Mouse (Mus musculus) forebrain, embryonic 12.5 days (tissue): ENCODE measurements at regions not wholly inside any gene's neighbourhood (a gene's known extent, or its start where the extent isn't known, plus 50 kb on each side); places are given as distances from the start of the nearest gene placed in this dataset.

ENCODE experiments used
- ATAC-seq: fragments of 200-750 bp; cut with Nextera tagmentation; 2 replicates; pipeline ENCODE4 v1.8.0; 2017; ENCODE audit warnings: moderate TSS enrichment; ENCODE audit not compliant: low FRiP score
- H3K27ac ChIP-seq: fragments of 300-500 bp; sonication (generic); 2 replicates; pipeline ENCODE4 v1.5.1; 2016; ENCODE audit warnings: mild to moderate bottlenecking
- H3K27me3 ChIP-seq: fragments of 300-500 bp; sonication (generic); 2 replicates; pipeline ENCODE4 v1.6.1; 2016; ENCODE audit warnings: mild to moderate bottlenecking
- H3K36me3 ChIP-seq: fragments of 300-500 bp; sonication (generic); replicated peaks from 2 replicates; pipeline ENCODE4 v1.6.1; 2016; ENCODE audit warnings: mild to moderate bottlenecking
- H3K4me1 ChIP-seq: fragments of 300-500 bp; sonication (generic); 2 replicates; pipeline ENCODE4 v1.6.1; 2016
- H3K4me2 ChIP-seq: fragments of 300-500 bp; sonication (generic); 2 replicates; pipeline ENCODE4 v1.6.1; 2016; ENCODE audit warnings: mild to moderate bottlenecking, moderate library complexity
- H3K4me3 ChIP-seq: fragments of 300-500 bp; sonication (generic); replicated peaks from 2 replicates; pipeline ENCODE4 v1.5.1; 2016; ENCODE audit warnings: mild to moderate bottlenecking
- H3K9ac ChIP-seq: fragments of 300-500 bp; sonication (generic); 2 replicates; pipeline ENCODE4 v1.6.1; 2016; ENCODE audit warnings: mild to moderate bottlenecking
- H3K9me3 ChIP-seq: fragments of 300-500 bp; sonication (generic); 2 replicates; pipeline ENCODE4 v1.6.1; 2016
- WGBS: fragments of 180-500 bp; shearing (Covaris S2); methylation state at CpG from one replicate; pipeline ENCODE4 v1.1.7; 2016; 5-methylcytosine and 5-hydroxymethylcytosine counted together

DNA sequence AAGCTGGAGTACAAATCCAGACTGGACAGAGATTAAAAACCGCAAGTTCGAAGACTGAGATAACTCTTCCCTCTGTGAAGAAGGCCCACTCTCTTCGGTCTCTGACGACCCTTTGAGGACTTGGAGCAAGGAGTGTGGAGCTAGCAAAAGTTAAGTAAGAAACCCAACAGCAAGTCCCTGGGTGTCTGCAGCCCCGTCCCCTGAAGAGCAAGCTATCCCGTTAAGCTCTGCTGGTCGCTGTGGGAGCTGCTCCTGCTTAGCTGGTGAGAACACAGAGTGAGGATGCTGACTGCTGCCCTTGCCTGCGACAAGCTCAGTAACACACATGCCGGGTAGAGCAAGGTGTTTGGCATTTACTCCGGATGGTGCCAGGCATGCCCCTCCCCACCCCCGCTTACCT lies 115.2 kb upstream of the Pja1 start:
- Histone ChIP-seq H3K9ac (no peak overlapping the region), H3K4me1 (peaks cover 16% of the 10 kb centered on the region), H3K4me3 (no peak overlapping the region), H3K9me3 (no peaks in the 10 kb centered on the region), H3K4me2 (no peak overlapping the region), H3K36me3 (no peaks in the 10 kb centered on the region), H3K27me3 (peaks cover 51% of the 10 kb centered on the region), H3K27ac (no peak overlapping the region)
- ATAC-seq: no peak
- WGBS: 52% methylated on average over 11 of the region's 11 CpGs

DNA sequence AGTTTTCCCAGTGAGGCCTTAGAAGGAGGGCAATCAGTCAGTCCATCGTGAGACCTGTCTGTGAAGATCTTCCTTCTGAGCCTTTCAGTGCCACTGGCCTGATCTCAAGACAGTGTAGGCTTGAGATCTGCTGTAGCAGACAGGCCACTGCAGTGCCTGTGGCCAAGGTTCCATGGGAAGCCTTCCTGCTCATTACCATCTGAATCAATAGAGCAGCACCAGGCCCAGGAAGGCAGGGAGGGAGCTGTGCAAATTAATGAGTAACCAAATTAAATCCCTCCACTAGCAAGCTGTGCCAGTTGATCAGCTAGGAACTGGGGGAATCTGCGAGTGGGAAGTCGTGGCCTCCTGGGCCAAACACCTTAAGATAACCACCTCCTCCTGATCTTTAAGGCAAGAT lies 114.6 kb upstream of the Pja1 start:
- H3K27me3 ChIP-seq: peaks cover 51% of the 10 kb centered on the region
- H3K9me3 ChIP-seq: no peaks in the 10 kb centered on the region
- H3K36me3 ChIP-seq: no peaks in the 10 kb centered on the region
- WGBS: 22% methylated on average over 3 of the region's 3 CpGs
- H3K4me2 ChIP-seq: no peak overlapping the region
- peaks cover 14% of the 10 kb centered on the region for H3K4me1 ChIP-seq
- ATAC-seq: peak; percentile 78
- no peak overlapping the region for H3K9ac ChIP-seq
- no peak overlapping the region for H3K27ac ChIP-seq
- no peak overlapping the region for H3K4me3 ChIP-seq

DNA sequence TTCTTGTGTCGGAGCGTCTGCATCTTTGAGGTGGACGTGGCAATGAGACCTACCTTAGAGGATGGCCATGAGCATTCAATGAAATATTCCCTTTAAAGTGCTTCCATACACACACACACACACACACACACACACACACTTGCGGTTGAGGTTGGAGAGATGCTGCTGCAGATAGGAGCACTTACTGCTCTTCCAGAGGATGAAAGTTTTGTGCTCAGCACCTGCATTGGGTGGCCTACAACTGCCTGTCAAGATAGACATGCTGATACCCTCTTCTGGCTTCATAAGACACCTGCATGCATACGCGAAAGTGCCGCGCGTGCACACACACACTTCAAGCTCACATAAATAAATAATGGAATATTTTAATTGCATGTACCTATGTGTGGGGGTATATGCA lies 111.5 kb upstream of the Pja1 start:
- H3K4me2 ChIP-seq: no peak overlapping the region
- peaks cover 67% of the 10 kb centered on the region for H3K27me3 ChIP-seq
- ATAC-seq: no peak
- H3K9me3 ChIP-seq: no peaks in the 10 kb centered on the region
- H3K27ac ChIP-seq: no peak overlapping the region
- H3K4me1 ChIP-seq: peaks cover 14% of the 10 kb centered on the region
- H3K4me3 ChIP-seq: no peak overlapping the region
- WGBS: 96% methylated on average over 9 of the region's 9 CpGs
- no peaks in the 10 kb centered on the region for H3K36me3 ChIP-seq
- no peak overlapping the region for H3K9ac ChIP-seq

DNA sequence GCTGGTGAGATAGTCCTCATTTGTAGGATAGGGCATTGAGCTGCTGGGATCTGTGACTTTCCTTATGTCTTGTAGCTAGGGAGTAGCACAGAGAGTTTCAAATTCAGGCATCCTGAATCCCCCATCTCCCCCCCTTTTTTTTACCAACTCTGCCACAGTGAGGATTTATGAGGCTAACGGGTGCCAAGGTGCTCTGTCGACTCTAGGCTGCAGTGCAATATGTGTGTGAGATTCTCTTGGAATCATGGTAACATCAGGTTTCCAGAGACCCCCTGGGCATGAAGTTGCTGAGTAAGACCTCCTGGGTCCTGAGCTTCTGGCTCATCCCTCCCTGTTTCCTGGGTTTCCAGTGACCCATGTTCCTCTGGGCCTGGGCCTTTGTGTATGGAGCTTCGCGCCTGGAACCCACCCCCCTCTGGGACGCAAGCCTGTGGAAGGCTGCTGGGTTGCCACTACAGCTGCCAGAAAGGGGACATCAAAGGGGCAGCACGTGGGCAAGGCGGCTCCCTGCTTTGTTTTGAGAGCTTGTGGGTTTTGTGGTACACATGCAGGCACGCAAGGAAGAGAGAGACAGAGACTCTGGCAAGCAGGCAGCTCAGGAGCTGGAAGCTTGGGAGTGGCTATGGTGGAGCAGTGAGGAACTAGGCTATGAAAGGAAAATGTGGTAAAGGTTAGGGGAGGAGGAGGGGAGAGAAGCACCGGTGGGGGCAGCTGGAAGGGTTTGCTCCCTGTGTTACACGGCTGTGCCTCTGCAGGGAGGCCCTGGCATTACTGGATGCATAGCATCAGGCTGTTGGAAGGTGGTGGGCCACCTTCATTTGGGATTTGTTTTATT lies 110.8 kb upstream of the Pja1 start:
- Histone ChIP-seq H3K9ac (no peak overlapping the region), H3K4me1 (peaks cover 9% of the 10 kb centered on the region), H3K4me2 (no peak overlapping the region), H3K4me3 (no peak overlapping the region), H3K36me3 (no peaks in the 10 kb centered on the region), H3K27ac (0 out of 2 replicates have a peak overlapping the region, but pooled peaks have one; percentile 5), H3K27me3 (peaks cover 70% of the 10 kb centered on the region), H3K9me3 (no peaks in the 10 kb centered on the region)
- WGBS: 37% methylated on average over 10 of the region's 10 CpGs
- ATAC-seq: no peak; the same call in 1 of the 2 replicates

DNA sequence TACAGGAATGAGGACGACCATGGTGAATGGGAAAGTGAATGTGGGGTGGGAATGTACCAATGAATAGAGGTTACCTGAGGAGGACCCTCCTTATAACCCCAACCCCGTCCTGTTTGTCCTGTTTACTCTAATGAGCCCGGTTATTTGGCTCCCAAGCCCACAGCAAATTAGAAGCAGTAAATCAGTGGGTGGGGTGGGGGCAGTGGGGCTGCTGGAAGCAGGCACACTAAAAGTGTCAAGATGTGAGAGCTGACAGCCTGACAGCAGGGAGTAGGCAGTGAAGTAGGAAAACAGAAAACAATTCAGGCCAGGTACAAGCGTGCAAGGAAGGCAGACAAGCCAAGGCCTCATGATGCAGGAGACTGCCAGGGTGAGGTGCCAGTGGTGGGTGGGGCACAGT lies 108.1 kb upstream of the Pja1 start:
- no peak overlapping the region for H3K9ac ChIP-seq
- H3K9me3 ChIP-seq: no peaks in the 10 kb centered on the region
- WGBS: 53% methylated on average over 4 of the region's 4 CpGs

DNA sequence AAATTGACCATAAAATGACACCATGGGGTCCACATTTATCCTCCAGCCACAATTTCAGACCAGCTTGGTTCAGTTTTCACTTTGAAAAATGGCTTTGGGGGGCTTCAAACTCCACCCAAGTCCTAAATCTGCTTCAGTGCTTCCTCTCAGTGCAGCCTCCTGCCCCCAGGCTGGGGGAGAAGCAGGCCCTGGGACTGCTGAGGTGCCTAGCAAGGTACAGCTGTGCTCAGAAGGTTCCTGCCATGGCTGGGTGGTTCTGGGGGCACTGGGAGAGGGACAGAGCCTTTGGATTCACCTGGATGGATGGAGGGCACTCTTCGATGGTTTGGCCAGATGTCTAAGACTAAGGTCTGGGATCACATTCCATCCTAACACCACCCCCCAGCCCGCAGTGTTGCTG lies 107.7 kb upstream of the Pja1 start:
- Histone ChIP-seq H3K9me3 (no peaks in the 10 kb centered on the region), H3K27ac (no peak overlapping the region), H3K4me1 (peaks cover 13% of the 10 kb centered on the region), H3K4me3 (no peak overlapping the region), H3K4me2 (no peak overlapping the region), H3K9ac (no peak overlapping the region), H3K36me3 (no peaks in the 10 kb centered on the region), H3K27me3 (peaks cover 77% of the 10 kb centered on the region)
- 91% methylated on average over 2 of the region's 2 CpGs for WGBS
- no peak for ATAC-seq

More for the DNA sequence above, 108.1 kb upstream of the Pja1 start:
- H3K27me3 ChIP-seq: peaks cover 76% of the 10 kb centered on the region
- no peak overlapping the region for H3K4me2 ChIP-seq
- H3K4me1 ChIP-seq: peaks cover 12% of the 10 kb centered on the region
- H3K27ac ChIP-seq: no peak overlapping the region
- no peak for ATAC-seq
- no peaks in the 10 kb centered on the region for H3K36me3 ChIP-seq
- no peak overlapping the region for H3K4me3 ChIP-seq

- H3K9ac ChIP-seq: no peak overlapping the region
- H3K27ac ChIP-seq: no peak overlapping the region
- WGBS: 45% methylated on average over 5 of the region's 5 CpGs
- no peaks in the 10 kb centered on the region for H3K9me3 ChIP-seq
- no peak overlapping the region; the same call in 1 of the 2 replicates for H3K4me2 ChIP-seq
- H3K36me3 ChIP-seq: no peaks in the 10 kb centered on the region
- peak; percentile 63 for ATAC-seq
- H3K4me3 ChIP-seq: no peak overlapping the region
- H3K27me3 ChIP-seq: peaks cover 93% of the 10 kb centered on the region
- peaks cover 13% of the 10 kb centered on the region for H3K4me1 ChIP-seq
These were observed 104.0 kb upstream of the Pja1 start for GRCm38 (mm10) chrX:99575105-99575504.

DNA sequence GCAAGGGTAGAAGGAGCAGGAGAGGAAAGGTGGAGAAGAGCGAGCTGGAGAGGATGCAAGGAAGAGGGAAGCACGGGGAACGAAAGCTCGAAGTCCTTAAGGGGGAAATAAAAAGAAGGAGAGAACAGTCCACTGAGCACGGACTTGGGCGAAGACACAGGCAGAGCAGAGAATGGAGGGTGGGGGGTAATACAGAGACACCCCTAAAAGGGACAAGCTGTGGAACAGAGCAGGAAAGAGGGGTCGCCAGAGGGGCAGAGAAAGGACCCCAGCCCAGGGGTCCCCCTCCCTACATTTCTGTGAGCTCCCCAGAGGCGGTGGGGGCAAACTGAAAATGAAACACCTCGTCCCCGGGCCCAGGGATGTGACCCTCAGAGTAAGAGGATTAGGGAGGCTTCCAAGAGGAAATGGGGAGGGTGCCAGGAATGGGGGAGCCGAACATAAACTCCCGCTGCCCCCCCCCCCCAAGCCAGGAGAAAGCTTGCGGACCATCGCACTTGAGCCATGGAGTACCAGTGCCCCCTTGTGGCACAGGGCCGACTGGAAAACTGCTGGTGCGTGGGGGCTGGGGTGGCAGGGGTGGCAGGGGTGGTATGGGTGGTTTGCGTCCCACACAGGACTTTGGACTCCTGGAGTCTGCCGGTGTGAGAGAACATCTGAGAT lies 103.5 kb upstream of the Pja1 start:
- Histone ChIP-seq H3K4me3 (peak overlapping the region; percentile 23), H3K27ac (no peak overlapping the region), H3K4me1 (peaks cover 13% of the 10 kb centered on the region), H3K36me3 (no peaks in the 10 kb centered on the region), H3K9ac (no peak overlapping the region), H3K27me3 (peaks cover 92% of the 10 kb centered on the region), H3K9me3 (no peaks in the 10 kb centered on the region), H3K4me2 (peak overlapping the region; percentile 43)
- 33% methylated on average over 17 of the region's 18 CpGs for WGBS
- ATAC-seq: peak; percentile 57

DNA sequence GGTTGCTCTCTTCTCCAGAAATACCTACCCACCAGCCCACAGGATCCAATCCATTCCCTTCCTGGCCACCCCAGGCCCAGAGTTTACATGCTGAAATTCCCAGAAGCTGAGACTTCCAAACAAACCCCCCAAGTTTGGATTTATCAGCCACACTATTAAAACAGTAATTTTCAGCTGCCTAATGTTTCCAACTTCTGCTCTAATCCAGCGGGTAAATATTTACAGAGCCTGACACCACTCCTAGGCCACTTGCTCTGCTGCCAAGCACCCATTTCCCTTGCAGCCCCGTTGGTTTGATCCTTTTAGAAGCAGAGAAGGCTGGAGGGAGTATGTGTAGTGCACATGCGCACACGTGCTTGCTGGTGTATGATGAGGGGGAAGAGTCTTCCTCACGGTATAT lies 99.1 kb upstream of the Pja1 start:
- H3K4me1 ChIP-seq: peaks cover 25% of the 10 kb centered on the region
- WGBS: 83% methylated on average over 5 of the region's 5 CpGs
- no peak overlapping the region for H3K27ac ChIP-seq
- no peaks in the 10 kb centered on the region for H3K9me3 ChIP-seq
- H3K4me3 ChIP-seq: no peak overlapping the region
- H3K27me3 ChIP-seq: peaks cover 96% of the 10 kb centered on the region
- no peak overlapping the region for H3K4me2 ChIP-seq
- H3K36me3 ChIP-seq: no peaks in the 10 kb centered on the region
- H3K9ac ChIP-seq: no peak overlapping the region
- no peak for ATAC-seq

DNA sequence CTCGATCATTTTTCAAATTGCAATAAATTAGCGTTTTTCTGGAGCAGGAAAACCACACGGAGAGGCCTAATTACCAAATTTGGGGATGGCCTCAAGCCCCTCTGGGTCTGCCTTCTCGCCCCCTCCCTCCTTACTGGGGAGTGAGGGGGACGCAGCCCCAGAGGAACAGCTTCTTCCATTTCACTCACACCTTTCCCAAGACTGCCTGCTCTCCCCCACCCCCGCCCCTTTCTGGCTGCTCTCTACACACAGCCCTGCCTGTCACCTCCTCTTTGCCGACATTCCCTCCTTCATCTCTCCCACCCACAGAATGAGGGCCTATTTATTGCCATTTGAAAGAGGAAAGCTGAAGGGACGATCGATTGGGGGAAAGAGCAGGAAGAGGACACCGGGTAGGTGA lies 97.2 kb upstream of the Pja1 start:
- peak overlapping the region; percentile 87 for H3K27ac ChIP-seq
- no peak overlapping the region for H3K9ac ChIP-seq
- peak; percentile 59 for ATAC-seq
- peaks cover 95% of the 10 kb centered on the region for H3K27me3 ChIP-seq
- peaks cover 19% of the 10 kb centered on the region for H3K4me1 ChIP-seq
- H3K4me3 ChIP-seq: no peak overlapping the region
- peak overlapping the region; percentile 43 for H3K4me2 ChIP-seq
- H3K9me3 ChIP-seq: no peaks in the 10 kb centered on the region
- 23% methylated on average over 9 of the region's 10 CpGs for WGBS
- no peaks in the 10 kb centered on the region for H3K36me3 ChIP-seq

GRCm38 (mm10) chrX:99567367-99568164 lies 96.5 kb upstream of the Pja1 start:
- Histone ChIP-seq H3K4me3 (peak overlapping the region; percentile 15), H3K9ac (peak overlapping the region; percentile 33; the same call in 1 of the 2 replicates), H3K27me3 (peaks cover 95% of the 10 kb centered on the region), H3K9me3 (no peaks in the 10 kb centered on the region), H3K4me1 (peaks cover 22% of the 10 kb centered on the region), H3K27ac (peak overlapping the region; percentile 87), H3K36me3 (no peaks in the 10 kb centered on the region), H3K4me2 (peak overlapping the region; percentile 43)
- WGBS: 16% methylated on average over 27 of the region's 28 CpGs
- ATAC-seq: peak; percentile 77

GRCm38 (mm10) chrX:99561995-99562394 lies 90.9 kb upstream of the Pja1 start:
- H3K27me3 ChIP-seq: peaks cover 96% of the 10 kb centered on the region
- H3K4me1 ChIP-seq: peaks cover 32% of the 10 kb centered on the region
- ATAC-seq: peak; percentile 69; the same call in 1 of the 2 replicates
- H3K9me3 ChIP-seq: no peaks in the 10 kb centered on the region
- H3K4me2 ChIP-seq: no peak overlapping the region
- H3K4me3 ChIP-seq: no peak overlapping the region
- H3K27ac ChIP-seq: peak overlapping the region; percentile 51
- WGBS: 36% methylated on average over 8 of the region's 8 CpGs
- no peak overlapping the region for H3K9ac ChIP-seq
- no peaks in the 10 kb centered on the region for H3K36me3 ChIP-seq
